Mouse (Mus musculus) neural tube, embryonic 11.5 days (tissue): ENCODE measurements at regions not wholly inside any gene's neighbourhood (a gene's known extent, or its start where the extent isn't known, plus 50 kb on each side); places are given as distances from the start of the nearest gene placed in this dataset.

Experiments used
- ATAC-seq: fragments of 200-750 bp; cut with Nextera tagmentation; 2 replicates; pipeline ENCODE4 v1.8.0; 2017; ENCODE audit warnings: moderate number of reproducible peaks, mild to moderate bottlenecking, moderate TSS enrichment, moderate library complexity; ENCODE audit not compliant: insufficient read depth, low FRiP score, low TSS enrichment
- DNase-seq: peaks from one replicate; pipeline ENCODE4 v3.0.0-alpha.2; 2015; ENCODE audit warnings: low spot score
- H3K27ac ChIP-seq: fragments of 300-500 bp; sonication (generic); 2 replicates; pipeline ENCODE4 v1.5.1; 2014; ENCODE audit warnings: low read depth, mild to moderate bottlenecking, low read length
- H3K27me3 ChIP-seq: fragments of 300-500 bp; sonication (generic); 2 replicates; pipeline ENCODE4 v1.6.1; 2014; ENCODE audit warnings: mild to moderate bottlenecking, low read length, mixed read lengths; ENCODE audit not compliant: control insufficient read depth, insufficient read depth
- H3K36me3 ChIP-seq: fragments of 300-500 bp; sonication (generic); 2 replicates; pipeline ENCODE4 v1.6.1; 2014; ENCODE audit warnings: mild to moderate bottlenecking, low read length, moderate library complexity, mixed read lengths; ENCODE audit not compliant: control insufficient read depth, insufficient read depth
- H3K4me1 ChIP-seq: fragments of 300-500 bp; sonication (generic); 2 replicates; pipeline ENCODE4 v1.6.1; 2014; ENCODE audit warnings: low read length, mixed read lengths; ENCODE audit not compliant: control insufficient read depth, insufficient read depth
- H3K4me2 ChIP-seq: fragments of 300-500 bp; sonication (generic); 2 replicates; pipeline ENCODE4 v1.6.1; 2014; ENCODE audit warnings: low read depth, mild to moderate bottlenecking, moderate library complexity
- H3K4me3 ChIP-seq: fragments of 300-500 bp; sonication (generic); 2 replicates; pipeline ENCODE4 v1.5.1; 2014; ENCODE audit warnings: low read depth, low read length
- H3K9ac ChIP-seq: fragments of 300-500 bp; sonication (generic); 2 replicates; pipeline ENCODE4 v1.6.1; 2014; ENCODE audit warnings: mild to moderate bottlenecking, low read length
- H3K9me3 ChIP-seq: fragments of 300-500 bp; sonication (generic); 2 replicates; pipeline ENCODE4 v1.6.1; 2016; ENCODE audit warnings: low read length; ENCODE audit not compliant: control insufficient read depth
- WGBS: fragments of 180-500 bp; shearing (Covaris S2); extraction: QIAGEN DNeasy Blood & Tissue Kit; methylation state at CpG from one replicate; pipeline ENCODE4 v1.1.7; 2014; 5-methylcytosine and 5-hydroxymethylcytosine counted together

GRCm38 (mm10) chr19:56086413-56087083, 200.4 kb upstream of the Habp2 start:
- DNase-seq (no peak), ATAC-seq (no peak)
- H3K4me2 ChIP-seq: no peak overlapping the region
- WGBS: 87% methylated on average over 7 of the region's 7 CpGs
- no peaks in the 10 kb centered on the region for H3K9me3 ChIP-seq
- no peaks in the 10 kb centered on the region for H3K27me3 ChIP-seq
- no peak overlapping the region for H3K27ac ChIP-seq
- H3K36me3 ChIP-seq: no peaks in the 10 kb centered on the region
- no peak overlapping the region for H3K9ac ChIP-seq
- no peaks in the 10 kb centered on the region for H3K4me1 ChIP-seq
- H3K4me3 ChIP-seq: no peak overlapping the region

GRCm38 (mm10) chr19:56087127-56087526, 199.8 kb upstream of the Habp2 start:
- no peak overlapping the region for H3K9ac ChIP-seq
- no peak overlapping the region for H3K4me3 ChIP-seq
- WGBS: 78% methylated on average over 6 of the region's 6 CpGs
- H3K4me1 ChIP-seq: no peaks in the 10 kb centered on the region
- ATAC-seq (no peak), DNase-seq (no peak)
- H3K36me3 ChIP-seq: no peaks in the 10 kb centered on the region
- H3K4me2 ChIP-seq: no peak overlapping the region
- H3K27ac ChIP-seq: no peak overlapping the region
- no peaks in the 10 kb centered on the region for H3K27me3 ChIP-seq
- H3K9me3 ChIP-seq: no peaks in the 10 kb centered on the region

GRCm38 (mm10) chr19:56089795-56090375, 197.1 kb upstream of the Habp2 start:
- Histone ChIP-seq H3K9ac (no peak overlapping the region), H3K4me2 (no peak overlapping the region), H3K4me1 (no peaks in the 10 kb centered on the region), H3K27ac (no peak overlapping the region), H3K36me3 (no peaks in the 10 kb centered on the region), H3K4me3 (no peak overlapping the region), H3K9me3 (no peaks in the 10 kb centered on the region), H3K27me3 (no peaks in the 10 kb centered on the region)
- DNase-seq (no peak), ATAC-seq (no peak)
- WGBS: 80% methylated on average over 17 of the region's 17 CpGs

- no peak overlapping the region for H3K27ac ChIP-seq
- H3K4me1 ChIP-seq: no peaks in the 10 kb centered on the region
- ATAC-seq (no peak), DNase-seq (no peak)
- H3K27me3 ChIP-seq: no peaks in the 10 kb centered on the region
- 93% methylated on average over 5 of the region's 5 CpGs for WGBS
- H3K4me3 ChIP-seq: no peak overlapping the region
- H3K9me3 ChIP-seq: no peaks in the 10 kb centered on the region
- no peak overlapping the region for H3K9ac ChIP-seq
- no peak overlapping the region for H3K4me2 ChIP-seq
- no peaks in the 10 kb centered on the region for H3K36me3 ChIP-seq
Observed at GRCm38 (mm10) chr19:56091581-56091980, 195.4 kb upstream of the Habp2 start.

- no peaks in the 10 kb centered on the region for H3K4me1 ChIP-seq
- H3K27me3 ChIP-seq: no peaks in the 10 kb centered on the region
- H3K36me3 ChIP-seq: no peaks in the 10 kb centered on the region
- no peak overlapping the region for H3K4me2 ChIP-seq
- ATAC-seq: no peak
- 71% methylated on average over 6 of the region's 6 CpGs for WGBS
- DNase-seq: no peak
- H3K9me3 ChIP-seq: no peaks in the 10 kb centered on the region
- no peak overlapping the region for H3K4me3 ChIP-seq
- H3K27ac ChIP-seq: no peak overlapping the region
- H3K9ac ChIP-seq: no peak overlapping the region
Observed at GRCm38 (mm10) chr19:56095873-56096272, 191.1 kb upstream of the Habp2 start.

GRCm38 (mm10) chr19:56099725-56100124, 187.2 kb upstream of the Habp2 start:
- Histone ChIP-seq H3K9me3 (no peaks in the 10 kb centered on the region), H3K36me3 (no peaks in the 10 kb centered on the region), H3K4me3 (no peak overlapping the region), H3K9ac (no peak overlapping the region), H3K4me1 (no peaks in the 10 kb centered on the region), H3K27me3 (no peaks in the 10 kb centered on the region), H3K27ac (no peak overlapping the region), H3K4me2 (no peak overlapping the region)
- DNase-seq: no peak
- no peak for ATAC-seq
- WGBS: 71% methylated on average over 9 of the region's 9 CpGs

- Histone ChIP-seq H3K36me3 (no peaks in the 10 kb centered on the region), H3K4me3 (no peak overlapping the region), H3K9ac (no peak overlapping the region), H3K4me2 (no peak overlapping the region), H3K27me3 (no peaks in the 10 kb centered on the region), H3K27ac (no peak overlapping the region), H3K4me1 (peaks cover under 1% of the 10 kb centered on the region; the same call in 1 of the 2 replicates), H3K9me3 (no peaks in the 10 kb centered on the region)
- ATAC-seq (no peak), DNase-seq (no peak)
- WGBS: 61% methylated on average over 4 of the region's 4 CpGs
Observed at GRCm38 (mm10) chr19:56100131-56100872, 186.6 kb upstream of the Habp2 start.

- Histone ChIP-seq H3K36me3 (no peaks in the 10 kb centered on the region), H3K27ac (no peak overlapping the region), H3K4me2 (no peak overlapping the region), H3K4me1 (peaks cover 5% of the 10 kb centered on the region; the same call in 1 of the 2 replicates), H3K9me3 (no peaks in the 10 kb centered on the region), H3K4me3 (no peak overlapping the region), H3K27me3 (no peaks in the 10 kb centered on the region), H3K9ac (no peak overlapping the region)
- ATAC-seq: no peak
- 77% methylated on average over 7 of the region's 7 CpGs for WGBS
- no peak for DNase-seq
Observed at GRCm38 (mm10) chr19:56102454-56103080, 184.4 kb upstream of the Habp2 start.
